Mouse (Mus musculus): ENCODE data around the gene Cym. TPM values are rescaled to one million over a fixed set of nuclear protein-coding genes. Genes with fewer than 3 reads are reported as not detected.
A peak's percentile ranks its signal among the peaks of the same experiment; 100 is the strongest.

The Cym gene
- polyA plus RNA-seq, 1 experiment from 2014 or later: 0.18 TPM

DNA sequence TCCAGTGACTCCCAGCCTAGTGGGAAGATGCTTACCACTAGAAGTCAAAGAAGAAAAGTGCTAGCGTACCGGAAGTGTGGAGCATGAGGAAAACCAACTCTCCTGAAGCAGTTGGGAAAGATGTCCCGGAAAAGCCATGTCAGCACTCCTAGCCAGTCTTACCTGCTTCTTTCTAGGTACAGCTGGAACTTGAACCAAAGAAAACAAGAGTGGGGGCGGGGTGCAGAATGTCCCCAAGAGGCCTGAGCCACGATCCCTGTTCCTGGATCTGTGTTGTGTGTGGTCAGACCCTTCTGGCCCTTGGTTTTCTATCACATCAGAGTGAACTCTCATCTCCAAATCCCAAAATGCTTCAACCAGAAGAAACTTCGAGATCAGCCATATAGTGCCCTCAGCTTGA, 25.3 kb upstream of the Cym start:
- H3K4me1 ChIP-seq (replicated peaks): no peaks in the 10 kb centered on the region
- WGBS: 69% methylated on average over 6 of the region's 6 CpGs
- no peaks in the 10 kb centered on the region for H3K9me3 ChIP-seq (replicated peaks)
- no peak overlapping the region for H3K9ac ChIP-seq
- no peak for ATAC-seq (ENCODE audit: insufficient number of reproducible peaks, low FRiP score)
- no peaks in the 10 kb centered on the region for H3K36me3 ChIP-seq
- no peak overlapping the region for H3K4me3 ChIP-seq
- no peak overlapping the region for H3K27ac ChIP-seq (ENCODE audit: poor library complexity, severe bottlenecking)
- no peak overlapping the region for H3K4me2 ChIP-seq
- peaks cover 10% of the 10 kb centered on the region; the same call in 1 of the 2 replicates for H3K27me3 ChIP-seq (replicated peaks)

GRCm38 (mm10) chr3:107241389-107242094, 20.0 kb upstream of the Cym start:
- WGBS: 54% methylated on average over 14 of the region's 14 CpGs
- no peak overlapping the region for H3K27ac ChIP-seq (ENCODE audit: poor library complexity, severe bottlenecking)
- H3K4me3 ChIP-seq: no peak overlapping the region
- no peaks in the 10 kb centered on the region for H3K4me1 ChIP-seq (replicated peaks)
- peaks cover 19% of the 10 kb centered on the region; the same call in 1 of the 2 replicates for H3K27me3 ChIP-seq (replicated peaks)
- no peak overlapping the region for H3K4me2 ChIP-seq
- no peak for ATAC-seq (ENCODE audit: insufficient number of reproducible peaks, low FRiP score)
- no peak overlapping the region for H3K9ac ChIP-seq
- no peaks in the 10 kb centered on the region for H3K36me3 ChIP-seq
- H3K9me3 ChIP-seq (replicated peaks): no peaks in the 10 kb centered on the region

- 83% methylated on average over 9 of the region's 9 CpGs for WGBS
- H3K9me3 ChIP-seq (replicated peaks): no peaks in the 10 kb centered on the region
- no peak within 1 kb of the TSS for H3K27ac ChIP-seq (ENCODE audit: poor library complexity, severe bottlenecking)
- H3K4me3 ChIP-seq: no peak within 1 kb of the TSS
- no peaks in the 10 kb centered on the region for H3K36me3 ChIP-seq
- H3K4me2 ChIP-seq: no peak within 1 kb of the TSS
- no peak within 1 kb of the TSS for H3K9ac ChIP-seq
- ATAC-seq (ENCODE audit: insufficient number of reproducible peaks, low FRiP score): no peak
- H3K27me3 ChIP-seq (replicated peaks): peaks cover 18% of the 10 kb centered on the region; the same call in 1 of the 2 replicates
- no peaks in the 10 kb centered on the region for H3K4me1 ChIP-seq (replicated peaks)
Measured at GRCm38 (mm10) chr3:107239607-107240006, 18.1 kb upstream of the Cym start, which contains the start of gene Prok1. Gene Prok1 (minus strand): TSS chr3:107239707.

GRCm38 (mm10) chr3:107238471-107238980, 17.0 kb upstream of the Cym start:
- no peak overlapping the region for H3K9ac ChIP-seq
- WGBS: 75% methylated on average over 8 of the region's 8 CpGs

GRCm38 (mm10) chr3:107238051-107238450, 16.5 kb upstream of the Cym start:
- Histone ChIP-seq H3K27ac (ENCODE audit: poor library complexity, severe bottlenecking) (no peak overlapping the region), H3K9me3 (replicated peaks) (no peaks in the 10 kb centered on the region), H3K9ac (no peak overlapping the region), H3K27me3 (replicated peaks) (peaks cover 14% of the 10 kb centered on the region; the same call in 1 of the 2 replicates), H3K4me2 (no peak overlapping the region), H3K36me3 (no peaks in the 10 kb centered on the region), H3K4me3 (no peak overlapping the region), H3K4me1 (replicated peaks) (no peaks in the 10 kb centered on the region)
- ATAC-seq (ENCODE audit: insufficient number of reproducible peaks, low FRiP score): no peak
- WGBS: 50% methylated on average over 2 of the region's 2 CpGs

More at GRCm38 (mm10) chr3:107238471-107238980, 17.0 kb upstream of the Cym start:
- H3K4me3 ChIP-seq: no peak overlapping the region
- no peak overlapping the region for H3K4me2 ChIP-seq
- ATAC-seq (ENCODE audit: insufficient number of reproducible peaks, low FRiP score): no peak
- H3K9me3 ChIP-seq (replicated peaks): no peaks in the 10 kb centered on the region
- H3K27ac ChIP-seq (ENCODE audit: poor library complexity, severe bottlenecking): no peak overlapping the region
- H3K36me3 ChIP-seq: no peaks in the 10 kb centered on the region
- peaks cover 12% of the 10 kb centered on the region; the same call in 1 of the 2 replicates for H3K27me3 ChIP-seq (replicated peaks)
- H3K4me1 ChIP-seq (replicated peaks): no peaks in the 10 kb centered on the region

DNA sequence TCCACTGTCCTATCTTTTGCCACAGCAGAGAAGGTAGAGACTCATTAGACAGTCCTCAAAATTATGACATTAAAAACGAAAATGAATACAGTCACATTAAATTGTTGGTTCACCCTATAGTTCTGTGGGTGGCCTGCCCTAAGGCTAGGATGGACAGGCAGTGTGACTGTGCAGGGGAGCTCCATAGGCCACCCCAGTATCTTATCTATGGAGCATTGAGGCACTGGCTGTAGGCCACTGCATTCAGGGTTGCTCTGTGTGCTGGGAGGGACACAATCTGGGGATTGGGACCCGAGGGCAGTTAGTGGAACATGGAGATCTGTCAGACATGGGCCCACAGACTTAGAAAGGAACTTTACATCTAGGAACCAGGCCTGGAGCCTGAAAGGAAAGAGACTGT, 12.4 kb upstream of the Cym start:
- H3K9me3 ChIP-seq (replicated peaks): no peaks in the 10 kb centered on the region
- ATAC-seq (ENCODE audit: insufficient number of reproducible peaks, low FRiP score): no peak
- H3K4me1 ChIP-seq (replicated peaks): peaks cover 15% of the 10 kb centered on the region
- H3K27me3 ChIP-seq (replicated peaks): peaks cover 25% of the 10 kb centered on the region
- no peak overlapping the region for H3K4me2 ChIP-seq
- 20% methylated on average over 2 of the region's 2 CpGs for WGBS
- no peak overlapping the region for H3K9ac ChIP-seq
- no peak overlapping the region for H3K4me3 ChIP-seq
- H3K36me3 ChIP-seq: no peaks in the 10 kb centered on the region
- no peak overlapping the region for H3K27ac ChIP-seq (ENCODE audit: poor library complexity, severe bottlenecking)

DNA sequence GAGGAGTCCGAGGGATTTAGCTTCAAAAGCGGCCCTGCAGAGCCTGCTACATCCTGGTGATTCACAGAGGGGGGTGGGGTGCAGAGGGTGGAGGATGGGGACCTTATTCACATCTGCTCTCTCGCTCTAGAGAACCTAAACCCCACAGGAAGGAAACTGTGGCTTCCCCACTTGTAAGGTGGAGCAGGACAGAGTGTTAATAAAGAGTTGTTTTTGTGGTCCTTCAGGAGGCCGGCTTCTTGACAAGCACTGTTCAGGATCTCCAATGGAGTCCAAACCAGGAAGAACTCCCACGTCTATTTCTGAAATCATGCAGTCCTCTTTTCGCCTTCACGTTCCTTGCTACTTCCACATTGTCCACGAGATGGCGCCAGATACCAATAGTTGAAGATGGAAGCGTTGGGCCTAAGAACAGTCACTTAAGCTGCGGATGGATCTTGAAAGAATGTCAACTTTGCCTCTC, 11.8 kb upstream of the Cym start:
- H3K27me3 ChIP-seq (replicated peaks): peaks cover 25% of the 10 kb centered on the region
- WGBS: 6% methylated on average over 11 of the region's 11 CpGs
- ATAC-seq (ENCODE audit: insufficient number of reproducible peaks, low FRiP score): 0 out of 2 replicates have a peak, but pooled peaks have one; percentile 37
- no peaks in the 10 kb centered on the region for H3K36me3 ChIP-seq
- no peak overlapping the region for H3K27ac ChIP-seq (ENCODE audit: poor library complexity, severe bottlenecking)
- peaks cover 15% of the 10 kb centered on the region for H3K4me1 ChIP-seq (replicated peaks)
- peak overlapping the region; percentile 26; the same call in 1 of the 2 replicates for H3K4me2 ChIP-seq
- H3K9me3 ChIP-seq (replicated peaks): no peaks in the 10 kb centered on the region
- no peak overlapping the region for H3K4me3 ChIP-seq
- no peak overlapping the region for H3K9ac ChIP-seq

DNA sequence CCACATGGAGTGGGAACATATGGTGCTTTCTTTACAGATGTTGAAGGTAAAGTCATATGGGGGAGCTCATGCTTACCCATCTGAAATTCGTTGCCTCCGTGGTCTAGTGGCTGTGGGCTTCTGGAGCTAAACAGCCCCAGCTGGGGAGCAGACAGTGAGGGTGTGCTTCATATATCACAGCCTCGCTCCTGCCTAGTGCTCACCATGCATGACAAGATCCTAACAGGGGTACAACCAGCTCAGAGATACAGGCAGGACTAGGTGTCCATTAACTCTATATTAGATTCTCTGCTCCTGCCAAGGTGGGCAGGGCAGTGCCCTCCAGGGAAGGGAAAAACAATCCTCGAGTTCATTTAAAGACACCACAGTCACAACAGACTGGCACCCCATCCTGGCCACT, 9.7 kb upstream of the Cym start:
- H3K9ac ChIP-seq: no peak overlapping the region
- no peak overlapping the region for H3K4me2 ChIP-seq
- peaks cover 15% of the 10 kb centered on the region for H3K4me1 ChIP-seq (replicated peaks)
- no peaks in the 10 kb centered on the region for H3K9me3 ChIP-seq (replicated peaks)
- no peaks in the 10 kb centered on the region for H3K36me3 ChIP-seq
- no peak for ATAC-seq (ENCODE audit: insufficient number of reproducible peaks, low FRiP score)
- 60% methylated on average over 4 of the region's 4 CpGs for WGBS
- no peak overlapping the region for H3K27ac ChIP-seq (ENCODE audit: poor library complexity, severe bottlenecking)
- peaks cover 20% of the 10 kb centered on the region for H3K27me3 ChIP-seq (replicated peaks)
- no peak overlapping the region for H3K4me3 ChIP-seq

DNA sequence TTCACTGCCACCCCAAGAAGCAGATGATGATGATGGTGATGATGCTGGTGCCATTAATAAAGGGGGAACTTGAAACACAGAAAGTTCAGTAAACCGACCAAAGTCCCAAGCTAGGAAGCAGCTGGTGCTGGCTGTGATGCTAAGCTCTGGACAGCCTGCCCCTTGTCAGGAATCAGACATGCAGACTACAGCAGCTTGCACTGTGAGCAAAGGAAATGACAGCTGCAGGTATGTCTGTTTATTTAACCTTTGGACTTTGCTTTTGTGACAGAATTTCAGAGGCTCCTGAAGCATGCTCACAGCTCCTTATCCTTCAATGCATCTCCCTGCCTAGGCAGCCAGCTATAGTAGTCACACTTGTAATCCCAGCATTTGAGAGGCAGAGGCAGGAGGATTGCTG, 9.0 kb upstream of the Cym start, which contains the start of gene A630076J17Rik:
TSS of gene A630076J17Rik (plus strand) at position 88 of the 400 bp plus-strand sequence.
- Histone ChIP-seq H3K4me2 (no peak within 1 kb of the TSS), H3K27me3 (replicated peaks) (peaks cover 21% of the 10 kb centered on the region), H3K36me3 (no peaks in the 10 kb centered on the region), H3K9ac (no peak within 1 kb of the TSS), H3K27ac (ENCODE audit: poor library complexity, severe bottlenecking) (no peak within 1 kb of the TSS), H3K4me3 (no peak within 1 kb of the TSS), H3K4me1 (replicated peaks) (peaks cover 15% of the 10 kb centered on the region), H3K9me3 (replicated peaks) (no peaks in the 10 kb centered on the region)
- 34% methylated on average over 1 of the region's 1 CpGs for WGBS
- no peak for ATAC-seq (ENCODE audit: insufficient number of reproducible peaks, low FRiP score)

GRCm38 (mm10) chr3:107229822-107230221, 8.3 kb upstream of the Cym start:
- no peaks in the 10 kb centered on the region for H3K9me3 ChIP-seq (replicated peaks)
- WGBS: 30% methylated on average over 5 of the region's 5 CpGs
- no peak overlapping the region for H3K9ac ChIP-seq
- peak; percentile 62; the same call in 1 of the 2 replicates for ATAC-seq (ENCODE audit: insufficient number of reproducible peaks, low FRiP score)
- no peak overlapping the region for H3K27ac ChIP-seq (ENCODE audit: poor library complexity, severe bottlenecking)
- H3K27me3 ChIP-seq (replicated peaks): peaks cover 22% of the 10 kb centered on the region
- peaks cover 15% of the 10 kb centered on the region for H3K4me1 ChIP-seq (replicated peaks)
- no peak overlapping the region for H3K4me3 ChIP-seq
- H3K36me3 ChIP-seq: no peaks in the 10 kb centered on the region
- no peak overlapping the region for H3K4me2 ChIP-seq

DNA sequence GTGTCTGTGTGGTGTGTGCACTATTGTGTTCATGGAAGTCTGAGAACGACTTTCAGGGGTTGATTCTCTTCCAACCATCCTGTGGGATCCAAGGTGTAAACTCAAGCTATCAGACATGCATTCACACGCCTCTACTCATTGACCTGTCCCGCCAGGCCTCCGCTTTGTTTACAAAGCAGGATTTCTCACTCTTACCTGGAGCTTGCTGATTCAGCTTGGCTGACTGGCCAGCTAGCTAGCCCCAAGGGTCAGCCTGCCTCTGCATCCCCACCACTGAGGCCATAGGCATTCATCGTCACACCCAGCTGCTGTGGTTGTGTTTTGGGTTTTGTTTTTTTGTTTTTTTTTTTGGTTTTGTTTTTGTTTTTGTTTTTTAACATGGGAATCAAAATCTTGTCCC, 7.7 kb upstream of the Cym start:
- 69% methylated on average over 5 of the region's 5 CpGs for WGBS
- Histone ChIP-seq H3K27me3 (replicated peaks) (peaks cover 22% of the 10 kb centered on the region), H3K9ac (no peak overlapping the region), H3K9me3 (replicated peaks) (peaks cover 4% of the 10 kb centered on the region), H3K27ac (ENCODE audit: poor library complexity, severe bottlenecking) (no peak overlapping the region), H3K4me3 (no peak overlapping the region), H3K36me3 (no peaks in the 10 kb centered on the region), H3K4me1 (replicated peaks) (peaks cover 15% of the 10 kb centered on the region), H3K4me2 (no peak overlapping the region)
- no peak for ATAC-seq (ENCODE audit: insufficient number of reproducible peaks, low FRiP score)
